Mouse (Mus musculus) heart, adult 2 months (tissue): Measurements from ENCODE around the gene Fes. TPM values are rescaled to one million over a fixed set of nuclear protein-coding genes. Genes with fewer than 3 reads are reported as not detected.

Source experiments
- DNase-seq, 2 experiments: peaks; one replicate each; pipeline ENCODE4 v3.0.0; 2021
- H3K27ac ChIP-seq: fragments of 200-600 bp; 2 replicates; pipeline ENCODE4 v1.8.1; 2022
- H3K27me3 ChIP-seq: fragments of 200-500 bp; 2 replicates; pipeline ENCODE4 v1.6.1; 2012; ENCODE audit warnings: mild to moderate bottlenecking, low read length, inconsistent platforms, mixed read lengths; ENCODE audit not compliant: control insufficient read depth, insufficient read depth
- H3K36me3 ChIP-seq: fragments of 200-500 bp; 2 replicates; pipeline ENCODE4 v1.6.1; 2012; ENCODE audit warnings: low read length, inconsistent platforms; ENCODE audit not compliant: control insufficient read depth, insufficient read depth
- H3K4me1 ChIP-seq: fragments of 200-500 bp; 2 replicates; pipeline ENCODE4 v1.6.1; 2011; ENCODE audit warnings: low read length; ENCODE audit not compliant: control insufficient read depth, insufficient read depth
- H3K4me3 ChIP-seq: fragments of 200-600 bp; 2 replicates; pipeline ENCODE4 v1.8.1; 2022
- H3K79me2 ChIP-seq: fragments of 200-500 bp; replicated peaks from 2 replicates; pipeline ENCODE4 v1.6.1; 2012; ENCODE audit warnings: mild to moderate bottlenecking, inconsistent platforms, low read length, moderate library complexity, mixed read lengths; ENCODE audit not compliant: control insufficient read depth, insufficient read depth
- H3K9ac ChIP-seq: fragments of 200-500 bp; 2 replicates; pipeline ENCODE4 v1.6.1; 2012; ENCODE audit warnings: low read depth, mild to moderate bottlenecking, control low read depth, inconsistent platforms, low read length, mixed read lengths
- CTCF ChIP-seq: fragments of 200-600 bp; IDR thresholded peaks from 2 replicates; pipeline ENCODE4 v1.8.1; 2022; ENCODE audit warnings: antibody characterized with exemption, mild to moderate bottlenecking, moderate library complexity
- EP300 ChIP-seq: fragments of 200-500 bp; IDR thresholded peaks from 2 replicates; pipeline ENCODE4 v1.6.1; 2011; ENCODE audit warnings: low read depth, low read length, control low read depth; ENCODE audit not compliant: insufficient read depth
- POLR2A ChIP-seq: fragments of 200-500 bp; IDR thresholded peaks from 2 replicates; pipeline ENCODE4 v1.6.1; 2011; ENCODE audit warnings: mild to moderate bottlenecking, low read depth, low read length, control low read depth; ENCODE audit not compliant: insufficient read depth
- WGBS: fragments of 180-500 bp; shearing (Covaris S2); methylation state at CpG from one replicate; pipeline ENCODE4 v1.1.7; 2018; 5-methylcytosine and 5-hydroxymethylcytosine counted together
- intact Hi-C: fragments of 180-260 bp; cut with DNase I; formaldehyde crosslinking; loops from one replicate; pipeline ENCODE4 v1.15.1; 2025
- polyA plus RNA-seq: library from polyadenylated mRNA; depleted of rRNA; stranded (reverse); fragments of >200 nt; gene quantifications from 2 replicates; pipeline ENCODE4 v1.2.3, GENCODE M21; 2012; rRNA removed
- total RNA-seq, 2 experiments: library from RNA; stranded (reverse); gene quantifications; 2 replicates each; pipeline ENCODE4 v1.2.3; 2021

Fes gene
- total and polyA plus RNA-seq, 3 experiments, result 8.9 to 15.4 (median 9.8) TPM

DNA sequence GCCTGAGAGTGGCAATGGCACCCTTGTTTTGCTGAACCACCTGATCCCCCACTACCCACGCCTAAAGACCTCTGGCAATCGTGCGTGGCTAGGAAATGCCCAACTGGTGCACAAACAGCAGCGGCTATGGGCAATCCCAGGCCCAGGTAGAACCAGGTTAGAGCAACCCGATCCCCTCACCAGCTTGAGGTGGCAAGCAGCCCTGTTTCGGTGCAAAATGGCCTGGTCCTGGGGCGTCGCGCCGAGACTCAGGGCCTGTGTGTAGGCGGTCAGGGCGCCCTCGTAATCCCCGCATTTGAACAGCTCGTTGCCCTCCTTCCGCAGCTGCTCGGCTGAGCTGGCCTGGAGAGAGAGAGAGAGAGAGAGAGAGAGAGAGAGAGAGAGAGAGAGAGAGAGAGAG lies 48.4 kb downstream of the Fes start:
- TF ChIP-seq EP300 (no peak), POLR2A (no peak), CTCF (no peak)
- H3K79me2 ChIP-seq, result no peaks in the 10 kb centered on the region
- peak overlapping the region; percentile 57 for H3K9ac ChIP-seq
- peak overlapping the region; percentile 68 for H3K4me3 ChIP-seq
- H3K4me1 ChIP-seq, result peaks cover 11% of the 10 kb centered on the region
- DNase-seq, result peak; percentile 36 to 58
- no peaks in the 10 kb centered on the region for H3K36me3 ChIP-seq
- peak overlapping the region; percentile 71 for H3K27ac ChIP-seq
- intact Hi-C loops, result no loop called here
- WGBS, result 10% methylated on average over 17 of the region's 17 CpGs
- H3K27me3 ChIP-seq, result no peaks in the 10 kb centered on the region

DNA sequence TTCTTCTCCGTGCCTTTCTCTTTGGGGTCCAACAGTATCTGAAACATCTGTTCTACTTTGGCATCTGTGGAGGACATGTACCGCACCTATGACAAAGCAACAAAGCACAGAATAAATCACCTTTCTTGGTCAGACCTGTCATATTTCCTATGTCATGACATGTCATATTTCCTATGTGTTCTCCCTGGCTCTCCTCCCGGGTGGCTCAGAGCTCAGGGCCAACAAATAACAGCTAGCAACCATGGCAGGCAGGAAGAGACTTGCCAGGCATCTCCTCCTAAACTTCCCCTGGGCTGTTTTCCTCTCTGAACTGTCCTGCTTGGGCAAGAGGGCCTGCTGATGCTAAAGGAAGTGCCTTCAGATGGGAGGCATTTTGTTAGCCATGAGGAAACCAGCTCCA lies 50.8 kb downstream of the Fes start:
- Histone ChIP-seq H3K27me3 (no peaks in the 10 kb centered on the region), H3K4me1 (peaks cover 7% of the 10 kb centered on the region), H3K4me3 (no peak overlapping the region), H3K27ac (no peak overlapping the region), H3K79me2 (no peaks in the 10 kb centered on the region), H3K36me3 (no peaks in the 10 kb centered on the region), H3K9ac (no peak overlapping the region)
- 81% methylated on average over 3 of the region's 3 CpGs for WGBS
- TF ChIP-seq EP300 (no peak), POLR2A (no peak), CTCF (no peak)
- intact Hi-C loops, result no loop called here
- DNase-seq, result no peak

DNA sequence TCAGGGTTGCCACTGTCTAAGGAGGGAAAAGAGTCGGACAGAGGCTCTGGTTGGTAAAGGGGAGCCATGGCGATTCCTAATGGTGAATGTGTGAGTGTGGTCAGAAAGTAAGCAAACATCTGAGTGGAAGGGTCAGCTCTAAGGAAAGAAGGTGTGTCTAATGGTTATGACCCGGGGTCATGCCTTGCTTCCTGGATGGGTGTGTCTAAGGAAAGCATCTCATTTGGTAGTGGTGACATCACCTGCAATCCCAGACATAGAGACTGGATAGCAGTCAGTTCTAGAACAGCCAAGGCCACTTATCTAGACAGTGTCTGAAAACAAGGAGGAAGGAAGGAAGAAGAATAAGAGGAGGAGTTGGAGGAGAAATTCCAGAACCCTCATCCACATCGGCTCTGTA lies 52.9 kb downstream of the Fes start:
- no peak overlapping the region for H3K9ac ChIP-seq
- H3K79me2 ChIP-seq, result no peaks in the 10 kb centered on the region
- no peak overlapping the region for H3K27ac ChIP-seq
- TF ChIP-seq POLR2A (no peak), EP300 (no peak), CTCF (no peak)
- no peaks in the 10 kb centered on the region for H3K36me3 ChIP-seq
- no peaks in the 10 kb centered on the region for H3K27me3 ChIP-seq
- peaks cover 5% of the 10 kb centered on the region for H3K4me1 ChIP-seq
- intact Hi-C loops, result no loop called here
- WGBS, result 64% methylated on average over 4 of the region's 4 CpGs
- H3K4me3 ChIP-seq, result no peak overlapping the region
- no peak for DNase-seq

DNA sequence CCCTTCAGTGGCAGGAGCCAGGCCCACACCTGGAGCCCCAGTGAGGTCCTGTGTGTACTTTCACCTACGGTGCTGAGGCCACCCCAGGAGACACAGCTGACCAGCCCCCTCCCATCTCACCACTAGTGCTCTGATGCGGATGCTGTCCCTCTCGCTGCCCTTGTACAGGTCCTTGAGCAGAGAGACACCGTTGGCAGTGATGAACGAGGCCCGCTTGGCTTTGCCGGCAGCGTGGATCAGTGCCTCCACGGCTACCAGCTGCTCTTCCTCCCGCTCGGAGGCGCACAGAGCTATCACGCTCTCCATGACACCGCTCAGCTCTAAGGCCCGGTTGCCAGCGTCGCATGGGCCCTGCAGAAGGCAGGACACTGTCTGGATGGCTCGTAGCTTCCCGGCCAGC lies 56.3 kb downstream of the Fes start:
- DNase-seq, result no peak
- 96% methylated on average over 19 of the region's 19 CpGs for WGBS
- intact Hi-C loops, result no loop called here
- Histone ChIP-seq H3K27me3 (no peaks in the 10 kb centered on the region), H3K9ac (no peak overlapping the region), H3K79me2 (no peaks in the 10 kb centered on the region), H3K4me3 (no peak overlapping the region), H3K36me3 (no peaks in the 10 kb centered on the region), H3K4me1 (no peaks in the 10 kb centered on the region), H3K27ac (no peak overlapping the region)
- no peak for TF ChIP-seq EP300
- TF ChIP-seq POLR2A, result no peak
- no peak for TF ChIP-seq CTCF

DNA sequence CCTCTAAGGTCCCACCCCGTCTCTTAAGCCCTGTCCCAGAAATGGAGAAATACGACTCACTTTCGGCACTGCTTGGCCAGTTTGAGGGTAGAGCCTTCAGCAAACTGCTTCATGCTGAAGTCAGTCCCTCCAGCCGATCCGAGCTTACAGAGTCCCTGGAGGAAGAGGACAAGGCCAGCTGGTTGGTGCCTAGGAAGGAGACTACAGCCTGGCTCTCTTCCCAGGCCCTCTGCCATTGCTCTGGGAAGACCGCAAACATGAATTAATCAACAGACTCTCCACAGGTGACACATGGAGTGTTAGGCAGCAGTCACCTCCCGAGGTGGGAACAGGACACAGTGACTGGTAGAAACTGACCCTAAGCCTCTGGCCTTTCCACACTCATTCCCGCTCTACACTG lies 57.5 kb downstream of the Fes start:
- WGBS, result 80% methylated on average over 8 of the region's 8 CpGs
- intact Hi-C loops, result no loop called here
- H3K79me2 ChIP-seq, result no peaks in the 10 kb centered on the region
- H3K36me3 ChIP-seq, result no peaks in the 10 kb centered on the region
- H3K4me1 ChIP-seq, result no peaks in the 10 kb centered on the region
- no peak for DNase-seq
- H3K4me3 ChIP-seq, result no peak overlapping the region
- TF ChIP-seq CTCF (no peak), EP300 (no peak), POLR2A (no peak)
- H3K27ac ChIP-seq, result no peak overlapping the region
- no peak overlapping the region for H3K9ac ChIP-seq
- H3K27me3 ChIP-seq, result no peaks in the 10 kb centered on the region

Other genes with a start within 250 kb of the Fes start
- gene Sema4b, start 201.1 kb downstream of the Fes start, total RNA-seq, result 10 to 100 TPM; 10.5 to 11.4 TPM
- 10.5 and 12.3 TPM in 2 replicates for gene Sema4b, start 201.1 kb downstream of the Fes start, polyA plus RNA-seq
- gene Cib1, start 155.1 kb downstream of the Fes start, total RNA-seq, result 10 to 100 TPM; 14.1 to 16.1 TPM
- gene Cib1, start 155.1 kb downstream of the Fes start, polyA plus RNA-seq, result 35.1 and 38.4 TPM in 2 replicates
- 1 to 10 TPM; 1.5 to 2.2 TPM for gene Gdpgp1, start 155.1 kb downstream of the Fes start, total RNA-seq
- 1.4 and 1.5 TPM in 2 replicates for gene Gdpgp1, start 155.1 kb downstream of the Fes start, polyA plus RNA-seq
- under 1 TPM; 0.23 to 0.39 TPM for gene Ttll13, start 141.6 kb downstream of the Fes start, total RNA-seq
- 0.20 and 0.23 TPM in 2 replicates for gene Ttll13, start 141.6 kb downstream of the Fes start, polyA plus RNA-seq
- 10 to 100 TPM; 22.9 to 27.2 TPM for gene Ngrn, start 126.7 kb downstream of the Fes start, total RNA-seq
- 16.8 and 26.2 TPM in 2 replicates for gene Ngrn, start 126.7 kb downstream of the Fes start, polyA plus RNA-seq
- 1 to 10 TPM; 6.1 to 6.2 TPM for gene Vps33b, start 118.3 kb downstream of the Fes start, total RNA-seq
- 5.1 and 5.2 TPM in 2 replicates for gene Vps33b, start 118.3 kb downstream of the Fes start, polyA plus RNA-seq
- 1 to 10 TPM in 1 of 2 experiments, under 1 TPM in 1; 0.47 to 1.5 TPM for gene Prc1, start 93.5 kb downstream of the Fes start, total RNA-seq
- 1.1 and 2.8 TPM in 2 replicates for gene Prc1, start 93.5 kb downstream of the Fes start, polyA plus RNA-seq
- gene Rccd1, start 63.5 kb downstream of the Fes start, total RNA-seq, result 1 to 10 TPM; 5.6 to 6.1 TPM
- 7.0 and 7.4 TPM in 2 replicates for gene Rccd1, start 63.5 kb downstream of the Fes start, polyA plus RNA-seq
- 10 to 100 TPM; 15.8 to 16.8 TPM for gene Unc45a, start 46.9 kb downstream of the Fes start, total RNA-seq
- 23.0 and 24.0 TPM in 2 replicates for gene Unc45a, start 46.9 kb downstream of the Fes start, polyA plus RNA-seq
- gene Hddc3, start 44.8 kb downstream of the Fes start, total RNA-seq, result 10 to 100 TPM; 30.0 to 39.9 TPM
- gene Hddc3, start 44.8 kb downstream of the Fes start, polyA plus RNA-seq, result 47.7 and 77.5 TPM in 2 replicates
- 10 to 100 TPM; 55.7 to 58.7 TPM for gene Man2a2, start 16.6 kb downstream of the Fes start, total RNA-seq
- gene Man2a2, start 16.6 kb downstream of the Fes start, polyA plus RNA-seq, result 75.8 and 82.4 TPM in 2 replicates
- gene Furin, start 17.5 kb upstream of the Fes start, total RNA-seq, result 100 to 1,000 TPM; 108 to 129 TPM
- gene Furin, start 17.5 kb upstream of the Fes start, polyA plus RNA-seq, result 64.9 and 79.4 TPM in 2 replicates
- 1 to 10 TPM in 1 of 2 experiments, under 1 TPM in 1; 0.91 to 1.3 TPM for gene Blm, start 147.2 kb upstream of the Fes start, total RNA-seq
- gene Blm, start 147.2 kb upstream of the Fes start, polyA plus RNA-seq, result 0.59 and 0.67 TPM in 2 replicates